Mouse (Mus musculus) lung, adult 18-20 months (tissue): ENCODE results near the gene Galns.
"Not testable (repeated sequence)": the region's sequence is repeated elsewhere in the genome, so short reads cannot be mapped to it uniquely, and the experiment has no call there.

Source experiments
- DNase-seq, 2 experiments: peaks; one replicate each; pipeline ENCODE4 v3.0.0; 2022; ENCODE audit warnings: mixed read lengths in 2 of 2

Galns gene

DNA sequence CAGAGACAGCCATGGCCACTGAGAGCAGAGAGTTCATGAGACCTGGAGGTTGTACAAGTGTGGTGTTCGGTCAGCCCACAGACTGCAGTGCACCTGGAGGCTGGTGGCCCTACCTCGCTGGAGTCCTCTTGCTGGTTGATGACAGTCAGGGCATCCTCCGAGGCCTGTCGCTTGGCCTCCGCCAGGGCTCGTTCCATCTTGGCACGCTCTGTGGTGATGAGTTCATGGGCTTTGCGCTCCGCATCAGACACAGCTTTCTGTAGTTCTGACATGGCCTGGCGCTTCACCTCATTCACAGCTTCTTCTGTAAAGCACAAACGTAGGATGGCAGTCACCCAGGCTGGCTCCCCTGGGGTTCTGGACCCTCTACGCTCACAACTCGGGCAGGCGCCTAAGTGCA, 21.9 kb upstream of the Galns start:
- no peak for DNase-seq

- DNase-seq = not testable (repeated sequence)
Observed at GRCm38 (mm10) chr8:122632134-122632533, 20.9 kb upstream of the Galns start.

DNA sequence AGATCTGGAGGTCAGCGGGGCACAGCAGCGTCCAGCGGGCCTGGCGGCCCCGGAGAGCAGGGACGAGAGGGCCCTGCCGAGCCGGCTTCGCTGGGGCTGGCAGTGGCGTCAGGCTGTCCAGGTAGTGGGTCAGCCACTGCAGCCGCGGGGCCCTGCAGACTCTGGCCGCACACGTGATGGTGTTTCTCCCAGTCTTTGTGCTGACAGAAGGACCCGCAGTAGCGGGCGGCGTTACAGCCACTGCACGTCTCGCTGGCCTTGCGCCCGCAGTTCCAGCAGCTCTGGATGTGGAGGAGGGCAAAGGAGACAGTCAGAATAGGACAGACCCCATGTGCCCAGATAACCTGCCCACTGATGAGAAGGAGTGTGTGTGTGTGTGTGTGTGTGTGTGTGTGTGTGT, 19.4 kb upstream of the Galns start:
- no peak for DNase-seq

GRCm38 (mm10) chr8:122629388-122629787, 18.1 kb upstream of the Galns start:
- no peak for DNase-seq

GRCm38 (mm10) chr8:122626896-122627295, 15.6 kb upstream of the Galns start:
- DNase-seq = no peak

GRCm38 (mm10) chr8:122625811-122626210, 14.5 kb upstream of the Galns start:
- no peak for DNase-seq

DNA sequence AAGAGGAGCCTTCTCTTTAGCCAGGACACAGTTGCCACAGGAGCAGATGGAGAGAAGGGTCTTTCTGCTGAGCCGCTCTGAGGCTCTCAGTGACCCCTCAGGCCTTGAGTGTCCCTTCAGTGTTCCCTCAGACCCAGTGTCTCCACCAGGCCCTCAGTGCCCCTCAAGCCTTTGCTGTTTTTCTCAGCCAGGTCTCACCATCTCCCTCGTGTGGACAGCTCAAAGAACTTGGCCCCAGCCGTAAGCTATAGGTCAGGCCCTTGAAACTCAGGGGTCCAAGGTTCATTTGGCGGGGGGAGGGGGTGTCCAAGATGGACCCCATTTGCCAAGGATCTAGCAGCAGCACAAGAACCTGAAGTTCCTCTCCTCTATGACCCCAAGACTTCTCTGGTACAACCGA, 13.4 kb upstream of the Galns start:
- no peak for DNase-seq

GRCm38 (mm10) chr8:122623844-122624642, 12.8 kb upstream of the Galns start:
- DNase-seq = peak in 1 of 2 experiments; percentile 30

GRCm38 (mm10) chr8:122622727-122623126, 11.5 kb upstream of the Galns start, which contains the start of gene Pabpn1l:
Pabpn1l (minus strand) TSS chr8:122622739.
- no peak for DNase-seq

GRCm38 (mm10) chr8:122620446-122620845, 9.2 kb upstream of the Galns start:
- DNase-seq = no peak

DNA sequence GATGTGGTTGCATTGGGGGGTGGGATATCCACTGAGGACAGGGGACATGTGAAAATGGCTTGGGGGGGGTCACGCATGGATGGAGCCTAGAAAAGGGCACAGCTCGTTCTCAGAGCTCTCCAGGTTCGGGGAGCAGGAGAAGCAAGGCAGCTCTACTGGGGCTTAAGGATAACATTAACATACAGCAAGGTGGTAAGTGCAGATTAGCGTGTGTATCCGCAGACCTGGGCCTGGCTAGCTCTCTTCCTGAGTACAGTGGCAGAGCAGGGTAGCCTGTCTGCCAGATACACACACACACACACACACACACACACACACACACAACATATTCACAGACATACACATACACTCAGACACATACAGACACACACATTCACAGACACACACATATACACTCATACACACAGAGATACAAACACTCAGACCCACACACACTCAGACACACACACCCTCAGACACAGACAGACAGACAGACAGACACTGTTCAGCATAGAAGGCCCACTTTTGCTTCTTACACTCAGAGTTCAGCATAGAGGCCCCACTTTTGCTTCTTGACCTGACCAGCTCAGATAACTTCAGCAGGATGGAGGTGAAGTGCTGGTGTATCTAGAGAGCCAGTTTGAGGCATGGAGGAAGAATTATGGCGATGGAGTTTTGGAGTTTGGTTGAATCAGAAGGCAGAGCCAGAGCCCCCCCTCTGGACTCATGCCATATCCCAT, 7.6 kb upstream of the Galns start:
- DNase-seq = no peak

- peak; percentile 79 to 87 for DNase-seq
Observed at GRCm38 (mm10) chr8:122617947-122618546, 6.8 kb upstream of the Galns start.

- peak; percentile 43 to 63 for DNase-seq
Observed at GRCm38 (mm10) chr8:122616181-122616905, 5.1 kb upstream of the Galns start.

GRCm38 (mm10) chr8:122610612-122611277, 518 bp downstream of the Galns start:
- DNase-seq = no peak

DNA sequence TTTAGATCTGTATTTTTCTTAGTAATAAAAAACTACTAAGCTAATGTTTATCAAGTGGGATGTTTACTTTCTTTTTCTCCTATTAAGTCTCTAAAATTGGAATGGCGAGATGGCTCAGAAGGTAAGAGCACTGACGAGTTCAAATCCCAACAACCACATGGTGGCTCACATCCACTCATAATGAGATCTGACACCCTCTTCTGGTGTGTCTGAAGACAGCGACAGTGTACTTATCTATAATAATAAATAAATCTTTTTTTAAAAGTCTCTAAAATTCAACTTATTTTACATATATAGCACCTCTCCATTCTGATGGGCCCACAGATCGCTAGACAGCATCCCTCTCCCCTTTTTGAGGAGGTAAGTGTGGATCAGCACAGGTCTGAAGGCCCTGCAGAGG, 1.1 kb downstream of the Galns start:
- no peak for DNase-seq

DNA sequence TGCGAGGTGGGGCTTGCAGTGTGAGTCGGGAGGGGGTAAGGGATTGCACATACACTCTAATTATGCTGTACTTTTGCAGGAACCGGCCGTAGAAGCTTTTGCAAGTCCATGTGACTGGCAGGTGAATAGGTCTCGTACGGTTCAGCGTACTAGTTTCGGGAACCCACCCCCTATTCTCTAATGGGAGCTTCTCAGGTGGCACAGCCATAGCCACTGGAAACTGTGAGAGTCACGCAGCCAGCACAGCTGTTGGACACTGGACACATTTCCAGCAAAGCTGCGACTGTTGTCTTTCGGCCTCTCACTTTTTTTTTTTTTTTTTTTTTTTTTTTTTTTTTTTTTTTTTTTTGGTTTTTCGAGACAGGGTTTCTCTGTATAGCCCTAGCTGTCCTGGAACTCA, 4.5 kb downstream of the Galns start:
- DNase-seq = no peak

DNA sequence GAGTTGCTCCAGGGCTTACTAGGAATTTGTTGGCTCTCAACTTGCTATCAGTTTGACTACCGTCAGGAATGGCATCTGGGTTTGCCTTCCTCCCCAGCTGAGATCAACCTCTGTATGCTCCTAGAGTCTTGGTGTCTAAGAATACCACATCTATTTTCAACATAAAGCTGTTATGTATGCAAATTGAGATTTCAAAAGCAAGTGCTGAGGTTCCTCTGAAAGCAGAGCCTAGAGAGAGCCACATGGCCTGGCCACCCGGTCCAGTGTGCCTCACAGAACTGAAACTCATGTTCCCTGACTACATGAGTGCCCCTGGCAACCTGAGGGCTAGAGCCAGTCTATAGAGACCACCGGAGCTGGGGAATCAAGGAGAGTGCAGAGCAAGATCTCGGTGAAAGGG, 5.9 kb downstream of the Galns start:
- DNase-seq = no peak

DNA sequence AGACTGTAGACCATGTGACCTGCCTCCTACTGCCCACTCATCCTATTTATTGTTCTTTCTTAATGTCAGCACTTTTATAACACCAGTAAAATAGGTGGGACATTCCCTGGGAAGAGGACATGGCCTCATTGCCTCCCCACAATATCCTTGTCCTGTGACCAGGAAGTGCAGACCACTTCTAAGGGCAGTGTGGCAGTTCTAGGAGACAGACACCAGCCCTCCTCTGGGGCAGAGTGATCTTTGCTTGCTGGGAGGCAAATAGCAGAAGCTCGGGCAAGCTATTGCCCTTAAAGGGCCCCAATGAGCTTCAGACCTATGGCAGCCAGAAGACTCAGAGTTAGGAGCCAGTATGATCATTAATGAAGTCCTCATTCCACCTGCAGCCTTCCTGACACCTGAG, 6.6 kb downstream of the Galns start:
- no peak for DNase-seq

DNA sequence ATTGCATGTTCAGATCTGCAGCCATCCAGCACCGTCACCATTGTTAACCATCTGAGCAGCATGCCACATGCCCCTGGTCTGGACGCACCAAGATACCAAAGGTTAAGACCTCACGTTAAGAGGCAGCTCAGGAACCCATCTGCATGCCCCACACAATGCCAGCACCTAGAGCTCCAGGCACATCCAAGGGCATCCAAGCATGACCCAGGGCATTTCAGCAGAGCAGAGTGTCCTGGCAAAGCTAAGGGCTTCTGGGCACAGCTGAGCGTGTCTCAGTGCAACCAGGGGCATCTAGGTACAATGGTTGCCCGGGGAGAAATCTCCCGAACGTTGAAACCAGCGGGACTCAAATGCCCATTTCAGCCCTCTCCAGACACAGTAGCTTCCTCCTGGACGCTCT, 10.6 kb downstream of the Galns start:
- no peak for DNase-seq

DNA sequence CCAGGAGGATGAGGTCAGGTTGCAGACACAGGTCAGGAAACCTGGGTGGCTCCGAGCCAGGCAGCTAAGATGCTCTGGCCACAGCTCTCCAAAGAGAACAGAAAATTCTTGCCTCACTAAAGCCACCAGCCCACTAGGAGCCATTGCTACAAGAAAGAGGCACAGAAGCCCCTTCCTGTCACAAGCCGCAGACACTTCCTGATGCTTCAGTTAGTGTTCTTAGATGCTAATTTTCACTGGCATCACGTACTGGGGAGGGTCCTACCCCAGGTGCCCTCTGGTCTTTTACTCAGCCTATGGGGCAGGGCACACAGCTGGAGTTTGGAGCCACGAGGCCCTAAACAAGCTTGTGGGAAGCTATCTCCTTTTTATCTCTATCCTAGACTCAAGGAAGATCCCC, 15.2 kb downstream of the Galns start:
- DNase-seq = no peak

GRCm38 (mm10) chr8:122593783-122594507, 17.3 kb downstream of the Galns start:
- DNase-seq = no peak

- DNase-seq = peak in 1 of 2 experiments; percentile 18
Observed at GRCm38 (mm10) chr8:122593240-122593639, 18.0 kb downstream of the Galns start.
